Mouse (Mus musculus): ENCODE results near the gene Macf1. TPM values are rescaled to one million over a fixed set of nuclear protein-coding genes. Genes with fewer than 3 reads are reported as not detected.

Macf1 gene
- polyA plus RNA-seq, 1 experiment: 142 TPM

- Histone ChIP-seq H3K36me3 (ENCODE audit: control insufficient read depth, insufficient read depth, low read length) (no peaks in the 10 kb centered on the region), H3K27me3 (ENCODE audit: control insufficient read depth, insufficient read depth, low read length) (no peaks in the 10 kb centered on the region), H3K4me3 (ENCODE audit: extremely low read depth, insufficient read depth, insufficient read length) (no peak overlapping the region), H3K27ac (ENCODE audit: insufficient read depth, low read length) (no peak overlapping the region), H3K4me1 (ENCODE audit: control insufficient read depth, insufficient read depth, insufficient read length) (no peaks in the 10 kb centered on the region)
- 77% methylated on average over 5 of the region's 5 CpGs for WGBS
- no peak for TF ChIP-seq POLR2A (IDR thresholded peaks at IDR 0.05; ENCODE audit: low read depth, low read length)
- no peak for TF ChIP-seq CTCF (IDR thresholded peaks at IDR 0.05; ENCODE audit: extremely low read depth, insufficient read depth, insufficient read length, insufficient replicate concordance)
- DNase-seq (ENCODE audit: low read depth in 1 of 2, low spot score in 2 of 2): no peak
Measured at GRCm38 (mm10) chr4:123605948-123606347, 78.2 kb downstream of the Macf1 start.

DNA sequence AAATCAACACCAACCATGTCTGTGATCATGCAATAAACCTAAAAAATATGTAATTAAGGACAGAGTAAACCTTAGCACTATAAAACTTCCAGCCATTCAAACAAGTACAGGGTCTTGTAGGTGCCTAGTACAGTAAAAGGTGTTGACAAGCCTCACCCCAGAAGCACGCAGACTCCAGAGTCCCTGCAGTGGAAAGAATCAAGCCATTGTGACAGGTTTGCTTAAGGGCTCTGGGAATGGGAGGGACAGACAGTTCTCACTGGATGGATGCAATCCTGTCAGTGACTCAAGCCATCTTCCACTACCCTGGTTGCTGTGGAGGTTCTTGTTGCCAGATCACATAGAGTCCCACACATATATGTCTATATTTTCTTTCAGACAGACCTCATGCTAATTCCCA lies 78.9 kb downstream of the Macf1 start:
- no peaks in the 10 kb centered on the region for H3K36me3 ChIP-seq (ENCODE audit: control insufficient read depth, insufficient read depth, low read length)
- H3K27ac ChIP-seq (ENCODE audit: insufficient read depth, low read length): no peak overlapping the region
- no peak overlapping the region for H3K4me3 ChIP-seq (ENCODE audit: extremely low read depth, insufficient read depth, insufficient read length)
- TF ChIP-seq CTCF (IDR thresholded peaks at IDR 0.05; ENCODE audit: extremely low read depth, insufficient read depth, insufficient read length, insufficient replicate concordance) (no peak), POLR2A (IDR thresholded peaks at IDR 0.05; ENCODE audit: low read depth, low read length) (no peak)
- no peaks in the 10 kb centered on the region for H3K4me1 ChIP-seq (ENCODE audit: control insufficient read depth, insufficient read depth, insufficient read length)
- no peaks in the 10 kb centered on the region for H3K27me3 ChIP-seq (ENCODE audit: control insufficient read depth, insufficient read depth, low read length)
- no peak for DNase-seq (ENCODE audit: low read depth in 1 of 2, low spot score in 2 of 2)
- 91% methylated on average over 1 of the region's 1 CpGs for WGBS

- TF ChIP-seq POLR2A (IDR thresholded peaks at IDR 0.05; ENCODE audit: low read depth, low read length) (no peak), CTCF (IDR thresholded peaks at IDR 0.05; ENCODE audit: extremely low read depth, insufficient read depth, insufficient read length, insufficient replicate concordance) (no peak)
- Histone ChIP-seq H3K27ac (ENCODE audit: insufficient read depth, low read length) (no peak overlapping the region), H3K27me3 (ENCODE audit: control insufficient read depth, insufficient read depth, low read length) (no peaks in the 10 kb centered on the region), H3K36me3 (ENCODE audit: control insufficient read depth, insufficient read depth, low read length) (no peaks in the 10 kb centered on the region), H3K4me1 (ENCODE audit: control insufficient read depth, insufficient read depth, insufficient read length) (no peaks in the 10 kb centered on the region), H3K4me3 (ENCODE audit: extremely low read depth, insufficient read depth, insufficient read length) (no peak overlapping the region)
- WGBS: 68% methylated on average over 2 of the region's 2 CpGs
- DNase-seq (ENCODE audit: low read depth in 1 of 2, low spot score in 2 of 2): no peak
Measured at GRCm38 (mm10) chr4:123602700-123603261, 81.4 kb downstream of the Macf1 start.

- no peak for DNase-seq (ENCODE audit: low read depth in 1 of 2, low spot score in 2 of 2)
- Histone ChIP-seq H3K4me1 (ENCODE audit: control insufficient read depth, insufficient read depth, insufficient read length) (no peaks in the 10 kb centered on the region), H3K36me3 (ENCODE audit: control insufficient read depth, insufficient read depth, low read length) (no peaks in the 10 kb centered on the region), H3K4me3 (ENCODE audit: extremely low read depth, insufficient read depth, insufficient read length) (no peak overlapping the region), H3K27me3 (ENCODE audit: control insufficient read depth, insufficient read depth, low read length) (no peaks in the 10 kb centered on the region), H3K27ac (ENCODE audit: insufficient read depth, low read length) (no peak overlapping the region)
- TF ChIP-seq CTCF (IDR thresholded peaks at IDR 0.05; ENCODE audit: extremely low read depth, insufficient read depth, insufficient read length, insufficient replicate concordance): no peak
- TF ChIP-seq POLR2A (IDR thresholded peaks at IDR 0.05; ENCODE audit: low read depth, low read length): no peak
- 89% methylated on average over 1 of the region's 1 CpGs for WGBS
Measured at GRCm38 (mm10) chr4:123601036-123601435, 83.1 kb downstream of the Macf1 start.

- DNase-seq (ENCODE audit: low read depth in 1 of 2, low spot score in 2 of 2): no peak
- no peaks in the 10 kb centered on the region for H3K27me3 ChIP-seq (ENCODE audit: control insufficient read depth, insufficient read depth, low read length)
- no peaks in the 10 kb centered on the region for H3K4me1 ChIP-seq (ENCODE audit: control insufficient read depth, insufficient read depth, insufficient read length)
- H3K36me3 ChIP-seq (ENCODE audit: control insufficient read depth, insufficient read depth, low read length): no peaks in the 10 kb centered on the region
- H3K27ac ChIP-seq (ENCODE audit: insufficient read depth, low read length): peak overlapping the region; percentile 15; the same call in 1 of the 2 replicates
- H3K4me3 ChIP-seq (ENCODE audit: extremely low read depth, insufficient read depth, insufficient read length): no peak overlapping the region
- WGBS: 85% methylated on average over 11 of the region's 11 CpGs
- TF ChIP-seq CTCF (IDR thresholded peaks at IDR 0.05; ENCODE audit: extremely low read depth, insufficient read depth, insufficient read length, insufficient replicate concordance): no peak
- TF ChIP-seq POLR2A (IDR thresholded peaks at IDR 0.05; ENCODE audit: low read depth, low read length): no peak
Measured at GRCm38 (mm10) chr4:123598519-123599228, 85.5 kb downstream of the Macf1 start.

DNA sequence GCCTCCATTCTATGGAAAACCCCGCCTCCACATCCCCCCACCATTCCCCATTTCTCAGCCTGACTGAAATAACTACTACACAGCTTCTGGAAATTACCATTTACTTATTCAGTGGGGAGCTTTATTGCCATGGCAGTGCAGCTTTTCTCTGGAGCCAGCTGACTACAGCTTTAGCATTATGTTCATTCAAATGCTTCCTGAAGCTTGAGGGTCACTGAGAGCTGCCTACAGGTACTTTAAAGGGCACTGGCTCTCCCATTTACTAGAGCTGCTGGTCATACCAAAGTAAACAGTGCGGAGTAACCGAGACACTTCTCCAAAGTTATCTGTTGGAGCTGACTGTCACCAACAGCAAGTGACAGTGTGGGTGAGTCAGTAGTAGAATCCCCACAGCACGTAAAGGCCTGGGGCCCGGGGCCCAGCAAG lies 89.8 kb downstream of the Macf1 start:
- TF ChIP-seq CTCF (IDR thresholded peaks at IDR 0.05; ENCODE audit: extremely low read depth, insufficient read depth, insufficient read length, insufficient replicate concordance): no peak
- TF ChIP-seq POLR2A (IDR thresholded peaks at IDR 0.05; ENCODE audit: low read depth, low read length): no peak
- Histone ChIP-seq H3K4me1 (ENCODE audit: control insufficient read depth, insufficient read depth, insufficient read length) (no peaks in the 10 kb centered on the region), H3K27me3 (ENCODE audit: control insufficient read depth, insufficient read depth, low read length) (no peaks in the 10 kb centered on the region), H3K36me3 (ENCODE audit: control insufficient read depth, insufficient read depth, low read length) (no peaks in the 10 kb centered on the region), H3K27ac (ENCODE audit: insufficient read depth, low read length) (peak overlapping the region; percentile 41), H3K4me3 (ENCODE audit: extremely low read depth, insufficient read depth, insufficient read length) (no peak overlapping the region)
- no peak for DNase-seq (ENCODE audit: low read depth in 1 of 2, low spot score in 2 of 2)
- WGBS: 81% methylated on average over 5 of the region's 5 CpGs

DNA sequence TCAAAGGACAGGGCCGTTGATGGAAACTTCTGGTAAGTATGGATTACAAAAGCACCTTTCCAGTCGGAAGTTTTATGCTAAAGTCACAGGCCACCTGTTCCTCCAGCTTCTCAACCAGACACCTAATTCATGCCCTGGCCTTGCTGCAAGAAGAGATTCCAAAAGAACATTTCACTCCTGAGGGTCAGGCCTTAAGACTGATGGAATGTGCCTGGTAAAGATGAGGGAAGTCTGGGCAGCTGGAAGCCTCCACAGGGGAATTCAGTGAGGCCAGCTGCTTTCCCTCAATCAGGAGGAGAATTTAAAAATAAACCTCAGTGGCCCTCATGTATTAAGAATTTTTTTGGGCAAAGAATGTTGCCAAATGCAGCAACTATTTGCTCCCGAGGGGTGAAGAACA lies 90.5 kb downstream of the Macf1 start:
- H3K27me3 ChIP-seq (ENCODE audit: control insufficient read depth, insufficient read depth, low read length): no peaks in the 10 kb centered on the region
- H3K4me1 ChIP-seq (ENCODE audit: control insufficient read depth, insufficient read depth, insufficient read length): no peaks in the 10 kb centered on the region
- WGBS: 85% methylated on average over 3 of the region's 3 CpGs
- DNase-seq (ENCODE audit: low read depth in 1 of 2, low spot score in 2 of 2): no peak
- no peak overlapping the region for H3K4me3 ChIP-seq (ENCODE audit: extremely low read depth, insufficient read depth, insufficient read length)
- no peak overlapping the region; the same call in 1 of the 2 replicates for H3K27ac ChIP-seq (ENCODE audit: insufficient read depth, low read length)
- no peaks in the 10 kb centered on the region for H3K36me3 ChIP-seq (ENCODE audit: control insufficient read depth, insufficient read depth, low read length)
- TF ChIP-seq POLR2A (IDR thresholded peaks at IDR 0.05; ENCODE audit: low read depth, low read length): no peak
